In the genomic region with DNA sequence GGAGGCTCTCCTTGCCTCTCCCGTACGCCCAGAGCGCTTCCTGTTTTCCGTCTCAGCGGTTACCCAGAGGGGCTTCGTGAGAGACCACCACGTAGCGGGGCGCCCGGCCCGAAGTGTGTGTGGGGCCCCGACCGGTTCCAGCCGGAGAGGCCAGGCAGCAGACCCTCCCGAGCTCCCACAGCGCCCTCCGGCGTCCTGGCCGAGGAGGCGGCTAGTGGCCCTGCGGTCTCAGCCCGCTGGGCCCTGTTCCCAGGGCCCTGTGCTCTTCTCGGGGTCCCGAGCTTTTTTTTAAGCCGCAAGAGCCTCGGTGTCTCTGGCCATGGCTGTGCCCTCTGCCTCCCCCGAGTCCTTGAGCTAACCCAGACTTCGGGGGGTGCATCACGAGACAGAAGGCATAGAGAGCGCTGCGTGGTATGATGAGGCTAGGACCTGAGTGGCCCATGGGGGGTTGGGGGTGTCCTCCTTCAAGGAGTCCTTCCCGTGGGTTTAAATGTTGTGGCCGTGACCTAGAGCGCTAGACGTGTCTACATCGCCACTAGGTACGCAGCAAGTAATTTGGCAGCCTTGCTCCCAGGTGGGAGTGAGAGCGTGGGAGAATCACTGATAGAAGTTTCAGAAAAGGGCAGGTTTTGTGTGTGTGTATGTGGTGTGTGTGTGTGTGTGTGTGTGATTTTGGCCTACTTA, we compare ENCODE assay signal across 7 mouse cellular contexts. TPM values are rescaled to one million over a fixed set of nuclear protein-coding genes. Genes with fewer than 3 reads are reported as not detected.
DNase-seq lines count a peak whose midpoint lies in the region; ATAC-seq lines count a peak whose summit lies in the region.

No protein-coding gene starts in this region.

- peak overlapping the region; percentile 86 for H3K4me3 ChIP-seq in neural tube, embryonic 11.5 days (ENCODE audit: low read depth, low read length)
- H3K4me3 ChIP-seq in brown adipose tissue, adult 24 weeks (ENCODE audit: insufficient read depth, low read depth, low read length) = peak overlapping the region; percentile 76
- peak overlapping the region; percentile 80 for H3K4me3 ChIP-seq in forebrain, embryonic 13.5 days
- H3K4me3 ChIP-seq in intestine, embryonic 15.5 days (replicated peaks) = peak overlapping the region; percentile 97
- H3K4me3 ChIP-seq in liver, embryonic 13.5 days (replicated peaks) = peak overlapping the region; percentile 98
- H3K4me3 ChIP-seq in neural tube, embryonic 13.5 days = peak overlapping the region; percentile 92

- ATAC-seq in neural tube, embryonic 11.5 days (ENCODE audit: insufficient read depth, low FRiP score, low TSS enrichment) = peak; percentile 85
- peak; percentile 81 for ATAC-seq in forebrain, embryonic 13.5 days
- ATAC-seq in intestine, embryonic 15.5 days = peak; percentile 88
- peak; percentile 75 for ATAC-seq in liver, embryonic 13.5 days (ENCODE audit: low read depth)
- peak; percentile 86 for ATAC-seq in neural tube, embryonic 13.5 days (ENCODE audit: low read depth)

- under 1% methylated on average over 38 of the region's 38 CpGs for WGBS in neural tube, embryonic 11.5 days
- under 1% methylated on average over 38 of the region's 38 CpGs for WGBS in forebrain, embryonic 13.5 days
- under 1% methylated on average over 38 of the region's 38 CpGs for WGBS in intestine, embryonic 15.5 days
- WGBS in liver, embryonic 13.5 days (ENCODE audit: insufficient replicate concordance) = 1% methylated on average over 38 of the region's 38 CpGs
- WGBS in neural tube, embryonic 13.5 days = under 1% methylated on average over 38 of the region's 38 CpGs

- peaks cover 11% of the 10 kb centered on the region for H3K4me1 ChIP-seq in neural tube, embryonic 11.5 days (ENCODE audit: control insufficient read depth, insufficient read depth, low read length)
- peaks cover 7% of the 10 kb centered on the region for H3K4me1 ChIP-seq in brown adipose tissue, adult 24 weeks (ENCODE audit: control insufficient read depth, insufficient read depth, insufficient read length, low read length)
- H3K4me1 ChIP-seq in forebrain, embryonic 13.5 days = peaks cover 25% of the 10 kb centered on the region
- H3K4me1 ChIP-seq in intestine, embryonic 15.5 days (replicated peaks) = peaks cover 10% of the 10 kb centered on the region; the same call in 1 of the 2 replicates
- peaks cover 32% of the 10 kb centered on the region for H3K4me1 ChIP-seq in liver, embryonic 13.5 days (replicated peaks)
- H3K4me1 ChIP-seq in neural tube, embryonic 13.5 days (replicated peaks) = peaks cover 32% of the 10 kb centered on the region

- peak overlapping the region; percentile 99 for H3K4me2 ChIP-seq in neural tube, embryonic 11.5 days (ENCODE audit: low read depth)
- peak overlapping the region; percentile 95 for H3K4me2 ChIP-seq in forebrain, embryonic 13.5 days
- peak overlapping the region; percentile 88 for H3K4me2 ChIP-seq in intestine, embryonic 15.5 days (replicated peaks)
- H3K4me2 ChIP-seq in liver, embryonic 13.5 days = peak overlapping the region; percentile 98
- H3K4me2 ChIP-seq in neural tube, embryonic 13.5 days = peak overlapping the region; percentile 82

- no peaks in the 10 kb centered on the region for H3K27me3 ChIP-seq in neural tube, embryonic 11.5 days (ENCODE audit: control insufficient read depth, insufficient read depth, low read length)
- H3K27me3 ChIP-seq in forebrain, embryonic 13.5 days = no peaks in the 10 kb centered on the region
- no peaks in the 10 kb centered on the region for H3K27me3 ChIP-seq in intestine, embryonic 15.5 days (replicated peaks)
- no peaks in the 10 kb centered on the region for H3K27me3 ChIP-seq in liver, embryonic 13.5 days
- H3K27me3 ChIP-seq in neural tube, embryonic 13.5 days = no peaks in the 10 kb centered on the region

- peak overlapping the region; percentile 92 for H3K9ac ChIP-seq in neural tube, embryonic 11.5 days (ENCODE audit: low read length)
- H3K9ac ChIP-seq in forebrain, embryonic 13.5 days = peak overlapping the region; percentile 96
- peak overlapping the region; percentile 87 for H3K9ac ChIP-seq in intestine, embryonic 15.5 days
- peak overlapping the region; percentile 99 for H3K9ac ChIP-seq in liver, embryonic 13.5 days
- peak overlapping the region; percentile 94 for H3K9ac ChIP-seq in neural tube, embryonic 13.5 days

- peak overlapping the region; percentile 86; the same call in 1 of the 2 replicates for H3K27ac ChIP-seq in neural tube, embryonic 11.5 days (ENCODE audit: low read depth, low read length)
- peak overlapping the region; percentile 69; the same call in 1 of the 2 replicates for H3K27ac ChIP-seq in brown adipose tissue, adult 24 weeks (replicated peaks; ENCODE audit: low read depth, low read length)
- H3K27ac ChIP-seq in forebrain, embryonic 13.5 days = peak overlapping the region; percentile 93
- H3K27ac ChIP-seq in intestine, embryonic 15.5 days = peak overlapping the region; percentile 94
- H3K27ac ChIP-seq in liver, embryonic 13.5 days = peak overlapping the region; percentile 83
- H3K27ac ChIP-seq in neural tube, embryonic 13.5 days (replicated peaks) = peak overlapping the region; percentile 95

- no peaks in the 10 kb centered on the region for H3K9me3 ChIP-seq in neural tube, embryonic 11.5 days (ENCODE audit: control insufficient read depth, low read length)
- H3K9me3 ChIP-seq in forebrain, embryonic 13.5 days (replicated peaks) = no peaks in the 10 kb centered on the region
- no peaks in the 10 kb centered on the region for H3K9me3 ChIP-seq in intestine, embryonic 15.5 days
- H3K9me3 ChIP-seq in liver, embryonic 13.5 days (replicated peaks) = no peaks in the 10 kb centered on the region
- H3K9me3 ChIP-seq in neural tube, embryonic 13.5 days = no peaks in the 10 kb centered on the region

- H3K36me3 ChIP-seq in neural tube, embryonic 11.5 days (ENCODE audit: control insufficient read depth, insufficient read depth, low read length) = no peaks in the 10 kb centered on the region
- H3K36me3 ChIP-seq in forebrain, embryonic 13.5 days (ENCODE audit: poor library complexity, severe bottlenecking) = no peaks in the 10 kb centered on the region
- no peaks in the 10 kb centered on the region for H3K36me3 ChIP-seq in intestine, embryonic 15.5 days
- H3K36me3 ChIP-seq in liver, embryonic 13.5 days = no peaks in the 10 kb centered on the region
- no peaks in the 10 kb centered on the region for H3K36me3 ChIP-seq in neural tube, embryonic 13.5 days

- DNase-seq in neural tube, embryonic 11.5 days (ENCODE audit: low spot score) = peak; percentile 87
- DNase-seq in neural tube, embryonic 10.5 days (ENCODE audit: extremely low spot score, low spot score) = no peak
- DNase-seq in liver, embryonic 13.5 days = no peak

RNA-seq across cellular contexts. Expression of a gene that starts 0.6 kb away (rescaled TPM):
- 58.1 and 58.4 TPM in 2 replicates for polyA plus RNA-seq in neural tube, embryonic 11.5 days (2014; fragmentation: Nextera tagmentation; extraction: Ambion mirVana)
- 8.8 and 12.4 TPM in 2 replicates for polyA plus RNA-seq in brown adipose tissue, adult 24 weeks (2012; ENCODE audit: insufficient read depth, insufficient read length, missing spikeins)
- polyA plus RNA-seq in forebrain, embryonic 13.5 days (2015; fragmentation: Nextera tagmentation; extraction: Ambion mirVana) = 51.9 and 56.0 TPM in 2 replicates
- polyA plus RNA-seq in intestine, embryonic 15.5 days (2015; fragmentation: Nextera tagmentation; extraction: Ambion mirVana) = 25.9 and 30.7 TPM in 2 replicates
- polyA plus RNA-seq in liver, embryonic 13.5 days (2015; fragmentation: Nextera tagmentation; extraction: Ambion mirVana) = 13.7 and 13.8 TPM in 2 replicates
- 45.0 and 57.1 TPM in 2 replicates for polyA plus RNA-seq in neural tube, embryonic 13.5 days (2015; fragmentation: Nextera tagmentation; extraction: Ambion mirVana)

RNA-seq across cellular contexts. Expression of a gene that starts 29.3 kb away (rescaled TPM):
- polyA plus RNA-seq in neural tube, embryonic 11.5 days (2014; fragmentation: Nextera tagmentation; extraction: Ambion mirVana) = 529 and 534 TPM in 2 replicates
- polyA plus RNA-seq in brown adipose tissue, adult 24 weeks (2012; ENCODE audit: insufficient read depth, insufficient read length, missing spikeins) = 112 and 138 TPM in 2 replicates
- 552 and 565 TPM in 2 replicates for polyA plus RNA-seq in forebrain, embryonic 13.5 days (2015; fragmentation: Nextera tagmentation; extraction: Ambion mirVana)
- polyA plus RNA-seq in intestine, embryonic 15.5 days (2015; fragmentation: Nextera tagmentation; extraction: Ambion mirVana) = 362 and 376 TPM in 2 replicates
- 258 and 301 TPM in 2 replicates for polyA plus RNA-seq in liver, embryonic 13.5 days (2015; fragmentation: Nextera tagmentation; extraction: Ambion mirVana)
- 457 and 480 TPM in 2 replicates for polyA plus RNA-seq in neural tube, embryonic 13.5 days (2015; fragmentation: Nextera tagmentation; extraction: Ambion mirVana)
